ENCODE assay signal across 1 mouse cellular context in genomic region chr3:36065843-36066651, GRCm38 (mm10).
TF ChIP-seq lines count a peak whose summit lies in the region.

Acad9 (plus strand) TSS chr3:36065979.

TF ChIP-seq in CH12.LX, 34 proteins besides CTCF, POLR2A, EP300 and RAD21 (continued from another document):
- TF ChIP-seq PAX5 (IDR thresholded peaks at IDR 0.05; ENCODE audit: low read length), result no peak
- TF ChIP-seq ZNF384 (IDR thresholded peaks at IDR 0.05; ENCODE audit: low read depth, low read length), result no peak
- peak; percentile 87 for TF ChIP-seq TCF12 (IDR thresholded peaks at IDR 0.05; ENCODE audit: low read depth, low read length)
- no peak for TF ChIP-seq MAZ (IDR thresholded peaks at IDR 0.05; ENCODE audit: low read depth, low read length)
- no peak for TF ChIP-seq ZC3H11A (IDR thresholded peaks at IDR 0.05; ENCODE audit: low read depth, low read length)
- peak; percentile 35; the same call in 1 of the 2 replicates for TF ChIP-seq POLR2AphosphoS2 (IDR thresholded peaks at IDR 0.05; ENCODE audit: low read depth, low read length)
- TF ChIP-seq USF2 (conservative IDR thresholded peaks at IDR 0.05; ENCODE audit: low read depth, low read length), result no peak
- peak; percentile 61; the same call in 1 of the 2 replicates for TF ChIP-seq ZMIZ1 (IDR thresholded peaks at IDR 0.05; ENCODE audit: low read depth, low read length)
- peak; percentile 93 for TF ChIP-seq SIN3A (IDR thresholded peaks at IDR 0.05; ENCODE audit: low read length)
- 0 out of 2 replicates have a peak, but pooled peaks have one; percentile 47 for TF ChIP-seq UBTF (IDR thresholded peaks at IDR 0.05; ENCODE audit: low read depth, low read length)
- no peak for TF ChIP-seq JUND (conservative IDR thresholded peaks at IDR 0.05; ENCODE audit: low read depth, low read length)
- TF ChIP-seq MAFK (IDR thresholded peaks at IDR 0.05; ENCODE audit: insufficient replicate concordance, low read length), result no peak
- no peak for TF ChIP-seq USF1 (IDR thresholded peaks at IDR 0.05; ENCODE audit: low read depth, low read length)
- peak; percentile 91 for TF ChIP-seq HCFC1 (IDR thresholded peaks at IDR 0.05; ENCODE audit: low read depth, low read length)
- TF ChIP-seq ZKSCAN1 (IDR thresholded peaks at IDR 0.05; ENCODE audit: borderline replicate concordance, low read depth, low read length), result no peak
- peak; percentile 45; the same call in 1 of the 2 replicates for TF ChIP-seq NRF1 (IDR thresholded peaks at IDR 0.05; ENCODE audit: low read depth, low read length)
- TF ChIP-seq BHLHE40 (IDR thresholded peaks at IDR 0.05; ENCODE audit: low read depth, low read length), result no peak
- peak; percentile 42; the same call in 1 of the 2 replicates for TF ChIP-seq GABPA (IDR thresholded peaks at IDR 0.05; ENCODE audit: insufficient replicate concordance, low read depth, low read length)
- TF ChIP-seq CHD1 (IDR thresholded peaks at IDR 0.05; ENCODE audit: low read depth, low read length), result no peak
- peak; percentile 60; the same call in 1 of the 2 replicates for TF ChIP-seq MYC (IDR thresholded peaks at IDR 0.05; ENCODE audit: low read depth, low read length)
- no peak; the same call in 1 of the 2 replicates for TF ChIP-seq E2F4 (IDR thresholded peaks at IDR 0.05; ENCODE audit: insufficient replicate concordance, low read depth, low read length)
- peak; percentile 42; the same call in 1 of the 2 replicates for TF ChIP-seq ETS1 (conservative IDR thresholded peaks at IDR 0.05; ENCODE audit: low read depth, low read length)
